Mouse (Mus musculus) embryo, embryonic 11 days (tissue): ENCODE data around the gene Itgb2.

ENCODE experiments used
- DNase-seq: peaks from one replicate; pipeline ENCODE4 v3.0.0-alpha.2; 2015

Gene Itgb2

DNA sequence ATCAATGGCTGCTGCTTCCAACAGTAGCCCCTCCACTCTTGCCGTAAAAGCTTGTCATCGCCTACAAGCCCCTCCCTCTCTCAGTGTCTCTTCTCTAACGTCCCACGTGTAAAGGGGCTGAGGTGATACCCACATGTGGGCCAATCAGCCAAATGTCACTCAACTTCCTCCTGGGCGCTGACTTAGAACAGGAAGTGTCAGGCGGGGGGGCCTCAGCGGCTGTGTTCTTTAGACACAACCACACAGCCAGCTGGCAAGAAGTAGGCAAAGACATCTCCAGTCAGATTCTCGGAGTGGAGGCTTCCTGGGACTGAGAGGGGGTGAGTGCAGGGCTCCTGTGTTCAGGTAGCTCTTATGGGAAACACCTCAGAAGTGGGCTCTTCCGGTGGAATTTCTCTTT is at the start of gene Itgb2:
Itgb2 (plus strand) TSS at position 113 of the 400 bp plus-strand sequence.
- no peak for DNase-seq

DNA sequence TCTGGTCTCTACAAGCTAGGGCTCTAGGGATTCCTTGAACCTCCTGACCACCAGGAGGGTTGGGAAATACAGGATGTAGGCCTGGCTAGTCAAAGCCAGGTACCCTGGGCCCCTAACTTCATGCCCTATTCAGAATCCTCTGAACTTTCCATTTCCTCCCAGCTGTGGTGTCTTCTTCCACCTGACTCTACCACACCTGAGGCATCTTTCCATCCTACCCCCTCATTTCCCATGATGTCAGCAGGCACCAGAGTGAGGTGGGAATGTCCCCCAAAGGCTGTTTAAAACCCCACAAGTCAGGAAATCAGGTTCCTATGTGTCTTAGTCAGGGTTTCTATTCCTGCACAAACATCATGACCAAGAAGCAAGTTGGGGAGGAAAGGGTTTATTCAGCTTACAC is 48.2 kb upstream of the Itgb2 start:
- DNase-seq, result no peak

DNA sequence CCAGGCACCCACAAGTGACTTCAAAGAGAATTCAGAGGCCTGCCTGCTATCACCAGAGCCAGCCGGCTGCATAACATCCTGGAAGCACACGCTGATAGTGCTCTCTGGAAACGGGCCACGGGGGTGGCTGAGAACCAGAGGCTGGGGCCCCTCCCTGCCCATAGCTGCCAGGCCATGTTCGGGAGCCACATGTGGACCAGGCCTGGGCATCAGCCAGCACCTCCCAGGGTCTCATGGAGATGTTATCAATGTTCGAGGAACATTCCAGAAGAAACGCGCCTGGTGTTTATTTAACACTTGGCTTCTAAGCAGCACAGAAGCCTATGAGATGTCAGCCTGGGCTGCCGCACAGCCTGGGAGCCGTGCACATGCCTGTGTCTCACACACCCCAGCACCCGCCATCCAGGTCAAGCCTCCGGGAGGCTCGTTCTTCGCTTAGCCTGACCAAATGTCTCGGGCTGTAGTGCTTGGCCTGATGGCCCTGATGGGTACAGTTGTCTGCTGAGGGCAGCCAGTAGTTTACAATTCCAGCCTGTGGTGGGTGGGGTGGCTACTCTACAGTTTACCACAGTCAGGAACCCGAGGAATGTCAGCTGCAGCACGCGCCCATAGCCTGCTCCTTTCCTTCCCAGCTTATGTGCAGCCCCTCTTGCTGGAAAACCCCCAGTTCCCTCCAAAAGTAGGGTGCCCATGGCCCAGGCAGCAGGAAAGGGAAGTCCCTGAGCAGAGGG is 45.7 kb upstream of the Itgb2 start:
- peak; percentile 32 for DNase-seq

DNA sequence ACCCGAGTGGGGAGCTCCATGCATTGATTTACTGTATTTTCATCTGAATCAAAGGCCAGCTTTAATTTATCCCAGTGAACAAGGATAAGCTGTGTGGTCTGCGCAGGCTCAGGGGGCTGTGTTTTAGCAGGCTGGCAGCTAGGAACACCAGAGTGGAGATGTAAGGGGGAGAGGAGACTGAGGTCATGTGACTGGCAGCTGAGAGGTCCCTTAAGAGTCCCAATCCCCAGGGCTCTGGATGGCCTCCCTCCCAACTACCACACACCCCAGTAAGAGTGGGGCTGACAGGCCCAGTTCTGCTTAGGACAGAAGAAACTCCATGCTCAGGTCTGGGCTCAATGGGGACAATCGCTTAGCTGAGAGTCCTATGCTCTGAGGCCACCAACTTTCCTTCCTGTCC is 44.3 kb upstream of the Itgb2 start:
- DNase-seq, result no peak

DNA sequence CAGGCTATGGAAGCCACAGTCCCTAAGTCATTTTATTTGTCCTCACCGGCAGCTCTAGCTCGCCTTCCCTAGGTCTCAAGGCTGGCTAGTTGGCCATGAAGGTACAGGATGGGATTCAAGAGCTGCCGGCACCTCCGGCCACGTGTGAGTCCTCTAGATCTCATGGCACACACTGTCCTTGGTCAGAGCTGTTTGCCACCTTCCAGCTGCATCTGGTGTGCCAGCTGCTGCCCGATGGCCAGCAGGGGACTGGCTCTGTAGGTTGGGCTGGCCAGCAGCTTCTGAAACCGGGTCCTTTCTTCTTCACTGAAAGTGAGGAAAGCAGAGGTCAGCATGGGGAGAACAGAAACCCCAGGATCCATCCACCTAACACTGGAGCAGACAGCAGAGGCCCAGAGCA is 41.9 kb upstream of the Itgb2 start:
- DNase-seq, result no peak

DNA sequence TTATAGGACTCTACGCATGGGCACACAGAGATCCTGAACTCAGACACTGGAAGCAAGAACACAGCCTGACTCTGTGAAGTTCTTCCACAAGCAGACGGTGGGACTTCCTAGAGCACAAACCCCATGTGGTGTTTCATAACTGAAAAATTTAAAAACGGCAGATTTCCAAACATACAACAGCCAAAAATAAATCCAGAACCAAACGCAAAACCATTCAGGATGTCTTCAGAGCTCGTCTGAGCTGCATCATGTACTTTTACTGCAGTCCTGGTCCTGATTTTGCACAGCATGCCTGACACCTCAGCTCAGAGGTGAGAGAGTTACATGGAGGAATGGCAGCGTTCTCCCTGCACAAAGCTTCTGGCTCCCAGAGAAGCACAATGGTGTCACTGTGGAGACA is 38.5 kb upstream of the Itgb2 start:
- DNase-seq, result no peak

DNA sequence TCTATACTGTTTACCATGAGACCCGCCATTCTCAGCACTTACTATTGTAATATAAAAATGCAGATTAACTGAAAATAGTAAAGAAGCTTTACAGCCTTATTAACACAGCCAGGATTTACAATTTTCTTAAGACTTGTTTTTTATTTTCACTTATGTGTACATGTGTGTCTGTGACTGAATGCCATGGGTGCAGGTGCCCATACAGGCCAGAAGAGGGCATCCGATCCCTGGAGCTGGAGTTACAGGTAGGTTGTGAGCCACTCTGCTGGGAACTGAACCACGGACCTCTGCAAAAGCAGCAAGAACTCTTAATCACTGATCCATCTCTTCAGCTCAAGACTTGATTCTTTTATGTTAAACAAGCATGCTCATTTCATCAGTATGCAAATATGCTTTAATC is 37.2 kb upstream of the Itgb2 start:
- no peak for DNase-seq

DNA sequence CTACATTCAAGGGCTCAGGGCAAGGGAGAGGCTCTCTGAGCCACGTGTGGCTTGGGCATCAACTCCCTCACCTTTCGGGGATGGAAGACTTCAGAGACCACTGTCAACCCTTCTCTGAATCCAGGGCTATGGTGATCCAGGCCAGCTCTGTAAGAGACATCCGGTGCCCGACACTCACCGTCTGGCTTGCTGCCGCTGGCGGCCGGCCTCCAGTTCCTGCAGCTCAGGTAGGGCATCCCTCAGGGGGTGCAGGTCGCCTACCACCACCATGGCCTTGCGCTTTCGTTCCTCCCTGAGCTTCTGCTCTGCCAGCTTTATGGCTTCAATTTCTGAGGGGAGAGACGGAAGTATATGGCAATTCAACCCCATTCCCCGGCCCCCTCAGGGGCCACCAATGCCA is 32.9 kb upstream of the Itgb2 start:
- DNase-seq, result no peak

DNA sequence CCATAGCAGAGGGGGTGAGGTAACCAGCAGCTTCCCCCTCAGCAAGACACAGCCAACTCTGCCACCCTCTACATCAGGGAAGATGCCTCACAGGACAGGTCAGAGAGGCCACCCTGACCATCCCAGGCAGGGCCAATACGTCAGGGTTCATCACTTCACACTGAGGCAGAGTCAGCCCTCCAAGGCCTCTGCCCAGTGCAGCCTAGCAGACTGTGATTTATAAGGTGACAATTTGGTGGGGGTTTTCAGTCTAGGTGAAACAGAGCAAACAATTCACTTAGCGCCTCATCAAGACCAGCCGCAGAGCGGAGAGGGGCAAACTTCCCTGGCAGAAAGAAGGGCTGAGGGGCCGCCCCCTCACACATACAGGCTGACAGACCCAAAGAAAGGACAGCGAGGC is 31.8 kb upstream of the Itgb2 start:
- no peak for DNase-seq

DNA sequence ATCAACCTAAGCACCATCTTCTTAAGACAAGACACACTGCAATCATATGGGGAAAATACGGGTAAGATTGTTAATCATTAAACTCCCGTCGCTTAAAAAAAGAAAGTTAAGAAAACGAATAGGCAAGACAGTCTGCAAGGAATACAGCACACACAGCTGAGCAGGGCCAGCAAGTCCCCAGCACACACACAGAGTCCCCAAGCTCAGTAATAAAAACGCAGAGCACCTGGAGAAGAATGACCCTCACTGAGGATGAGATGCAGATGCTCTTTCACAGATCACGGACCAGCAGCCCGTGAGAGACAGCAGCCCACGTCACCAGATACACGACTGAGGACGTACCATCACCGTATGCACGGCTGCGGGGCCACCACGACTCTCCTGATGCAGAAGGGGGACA is 29.4 kb upstream of the Itgb2 start:
- no peak for DNase-seq

DNA sequence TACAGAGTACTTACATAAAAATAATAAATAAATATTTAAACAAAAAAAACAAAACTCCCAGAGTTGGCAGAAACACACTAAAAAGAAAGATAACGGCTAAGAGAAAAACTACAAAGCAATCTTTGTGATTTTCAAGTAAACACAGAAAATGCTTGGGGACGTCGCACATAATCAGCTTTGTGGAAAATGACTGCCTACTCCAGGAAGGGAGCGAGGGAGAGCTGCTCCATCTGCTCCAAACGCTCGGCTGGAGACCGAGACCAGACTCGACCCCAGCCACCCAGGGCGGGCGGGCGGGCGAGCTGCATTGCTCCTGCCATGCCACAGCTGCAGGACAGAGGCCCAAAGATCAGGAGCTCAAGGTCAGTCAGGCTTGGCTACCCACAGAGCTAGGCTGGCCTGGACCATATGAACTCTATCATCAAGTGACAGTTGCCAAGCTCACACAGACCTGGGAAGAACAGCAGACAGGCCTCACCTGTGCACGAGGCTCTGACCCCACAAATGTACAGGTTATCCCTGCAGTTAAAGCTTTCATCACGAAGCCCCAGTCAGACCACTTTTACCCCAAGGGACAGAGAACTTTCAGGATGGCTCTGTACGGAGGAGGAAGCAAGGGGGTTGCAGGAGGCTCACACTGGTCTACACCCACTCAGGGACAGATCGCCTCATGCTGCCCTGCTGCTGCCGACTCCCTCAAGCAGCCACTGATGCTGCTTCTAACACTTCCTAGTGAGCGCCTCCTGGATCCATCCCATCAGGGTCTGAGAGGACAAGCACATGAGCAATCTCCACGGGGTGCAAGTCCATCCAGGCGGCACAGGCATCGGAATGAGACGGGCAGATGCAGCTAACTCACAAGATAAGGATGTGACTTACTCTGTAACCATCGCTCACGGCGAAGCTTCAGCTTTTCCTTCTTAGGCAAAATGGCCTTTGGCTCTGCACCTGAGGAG is 26.8 kb upstream of the Itgb2 start:
- no peak for DNase-seq

DNA sequence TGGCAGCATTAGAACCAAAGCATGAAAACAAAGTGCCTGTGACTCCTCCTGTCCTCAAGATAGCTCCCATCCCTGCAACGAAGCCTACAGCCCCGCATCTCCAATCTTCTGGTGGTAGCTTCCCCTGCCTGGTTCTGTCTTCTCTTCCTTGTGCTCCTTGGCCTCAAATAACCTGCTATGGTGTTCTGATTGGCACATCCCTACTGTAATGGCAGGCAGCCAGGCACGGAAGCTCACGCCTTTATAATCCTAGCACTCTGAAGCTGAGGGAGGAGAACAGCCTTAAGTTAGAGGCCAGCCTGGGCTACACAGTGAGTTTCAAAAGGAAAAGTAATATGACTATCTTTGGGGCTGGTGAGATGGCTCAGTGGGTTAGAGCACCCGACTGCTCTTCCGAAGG is 25.9 kb upstream of the Itgb2 start:
- DNase-seq, result no peak

DNA sequence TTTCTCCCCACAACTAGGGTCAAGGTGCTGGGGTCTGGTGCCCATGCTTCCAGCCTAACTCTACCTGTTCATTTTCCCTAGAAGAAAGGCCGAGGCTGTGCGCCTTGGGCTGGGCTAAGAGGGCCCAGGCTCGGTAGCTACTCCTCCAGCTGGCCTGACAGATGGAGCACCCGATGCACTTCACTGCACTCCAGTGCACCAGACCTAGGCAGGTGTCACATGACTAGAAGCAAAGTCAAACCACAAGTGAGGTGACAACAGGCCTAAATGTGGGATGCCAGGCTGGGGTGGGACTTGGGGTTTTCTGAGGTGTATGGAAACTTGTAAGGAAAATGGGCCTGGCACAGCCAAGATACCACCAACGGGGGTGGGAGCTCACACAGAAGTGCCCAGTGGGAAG is 23.5 kb upstream of the Itgb2 start:
- no peak for DNase-seq

DNA sequence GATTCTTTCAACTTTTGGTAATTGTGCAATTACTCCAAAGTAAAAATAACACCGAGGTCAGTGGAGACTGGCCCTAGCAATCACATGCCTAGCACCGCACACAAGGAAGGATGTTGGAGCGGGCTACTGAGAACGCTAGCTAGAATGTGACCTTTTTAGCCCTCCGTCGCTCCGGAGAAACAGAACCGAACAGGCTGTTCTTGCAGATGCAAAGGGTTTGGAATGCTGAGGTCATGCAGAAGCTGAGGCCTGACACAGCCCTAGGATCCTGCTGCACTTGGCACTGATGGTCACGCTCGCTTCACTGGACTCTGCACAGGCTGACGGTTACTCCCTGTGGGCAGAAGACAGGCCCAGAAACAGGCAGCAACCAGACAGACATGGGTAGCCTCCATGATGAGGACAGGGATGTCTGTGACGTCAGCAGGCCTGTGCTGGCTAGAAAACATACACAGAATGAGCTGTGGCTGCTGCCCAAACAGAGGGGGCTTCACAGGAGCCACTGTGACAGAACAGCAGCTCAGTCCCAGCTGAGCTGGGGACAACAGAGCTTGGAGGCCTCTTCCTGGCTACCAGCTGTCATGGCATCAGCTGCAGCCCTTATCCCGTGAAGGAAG is 23.0 kb upstream of the Itgb2 start:
- DNase-seq, result no peak

DNA sequence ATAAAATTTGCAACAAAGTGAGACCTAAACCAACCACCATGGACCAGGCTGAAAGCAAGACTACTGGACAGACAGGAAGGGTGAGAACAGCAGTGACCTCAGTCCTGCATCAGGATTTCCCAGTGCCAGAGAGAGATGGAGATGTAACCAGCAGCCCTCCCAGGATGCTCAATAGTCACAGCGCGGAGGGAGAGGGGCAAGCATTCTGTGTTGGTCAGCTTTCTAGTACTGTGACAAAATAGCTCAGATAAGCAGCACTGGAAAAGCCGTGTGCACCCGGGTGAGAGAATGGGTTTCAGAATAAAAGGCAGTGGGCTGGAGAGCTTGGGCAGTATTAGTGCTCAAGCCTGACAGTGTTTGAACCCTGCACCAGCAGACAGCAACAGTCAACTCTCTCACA is 22.3 kb upstream of the Itgb2 start:
- no peak for DNase-seq

DNA sequence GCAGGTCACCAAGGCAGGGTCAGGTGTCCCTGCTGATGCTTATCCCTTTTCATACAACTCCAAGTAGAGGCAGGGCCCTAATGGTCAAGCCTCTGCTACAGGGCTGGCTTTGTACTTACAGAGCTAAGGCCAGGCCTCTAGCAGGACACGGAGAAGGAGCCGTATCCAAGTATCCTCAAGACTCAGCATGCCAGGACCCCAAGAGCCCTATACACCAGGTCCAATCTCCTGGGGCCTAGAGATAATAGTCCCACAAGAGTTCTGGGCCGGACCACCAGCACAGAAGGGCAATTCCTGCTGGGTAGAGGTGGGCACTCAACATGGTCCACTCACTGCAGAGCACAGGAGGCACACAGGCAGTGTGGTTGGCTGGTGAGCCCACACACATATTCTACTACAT is 21.3 kb upstream of the Itgb2 start:
- no peak for DNase-seq

DNA sequence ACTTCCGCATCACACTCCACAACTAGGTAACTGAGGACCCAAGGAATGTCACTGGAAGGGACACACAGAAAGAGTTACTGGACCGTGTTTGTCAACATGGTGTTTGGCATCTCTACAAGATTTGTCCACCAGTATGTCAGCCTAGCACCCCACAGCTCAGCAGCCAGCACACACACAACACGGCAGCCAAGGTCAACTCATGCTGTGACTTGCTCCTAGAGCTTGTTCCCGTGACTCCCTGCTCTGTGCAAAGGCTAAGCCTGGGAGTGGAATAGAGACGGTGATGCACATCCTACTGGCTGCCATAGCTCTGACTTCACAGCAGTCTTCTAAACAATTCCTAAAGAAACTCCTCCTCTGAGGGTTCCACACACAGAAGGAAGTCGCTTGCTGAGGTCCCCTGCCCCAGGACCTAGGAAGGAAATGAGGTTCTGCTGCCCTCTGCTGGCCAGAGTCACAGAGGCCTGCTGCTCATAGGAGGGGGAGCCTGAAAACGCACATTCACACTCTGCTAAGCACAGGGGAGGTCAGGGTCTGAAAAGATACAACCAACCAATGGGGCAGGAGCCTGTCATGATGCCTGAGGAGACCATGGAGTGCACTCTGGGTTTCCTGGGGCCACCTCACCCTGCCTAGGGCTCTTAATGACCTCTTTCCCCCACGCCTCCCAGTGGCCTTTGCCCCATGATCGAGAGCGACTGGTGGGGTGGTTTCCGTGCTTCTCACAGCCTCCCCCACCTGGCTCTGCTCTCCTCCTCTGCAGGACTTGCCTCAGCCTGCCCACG is 20.5 kb upstream of the Itgb2 start:
- DNase-seq, result peak; percentile 89

DNA sequence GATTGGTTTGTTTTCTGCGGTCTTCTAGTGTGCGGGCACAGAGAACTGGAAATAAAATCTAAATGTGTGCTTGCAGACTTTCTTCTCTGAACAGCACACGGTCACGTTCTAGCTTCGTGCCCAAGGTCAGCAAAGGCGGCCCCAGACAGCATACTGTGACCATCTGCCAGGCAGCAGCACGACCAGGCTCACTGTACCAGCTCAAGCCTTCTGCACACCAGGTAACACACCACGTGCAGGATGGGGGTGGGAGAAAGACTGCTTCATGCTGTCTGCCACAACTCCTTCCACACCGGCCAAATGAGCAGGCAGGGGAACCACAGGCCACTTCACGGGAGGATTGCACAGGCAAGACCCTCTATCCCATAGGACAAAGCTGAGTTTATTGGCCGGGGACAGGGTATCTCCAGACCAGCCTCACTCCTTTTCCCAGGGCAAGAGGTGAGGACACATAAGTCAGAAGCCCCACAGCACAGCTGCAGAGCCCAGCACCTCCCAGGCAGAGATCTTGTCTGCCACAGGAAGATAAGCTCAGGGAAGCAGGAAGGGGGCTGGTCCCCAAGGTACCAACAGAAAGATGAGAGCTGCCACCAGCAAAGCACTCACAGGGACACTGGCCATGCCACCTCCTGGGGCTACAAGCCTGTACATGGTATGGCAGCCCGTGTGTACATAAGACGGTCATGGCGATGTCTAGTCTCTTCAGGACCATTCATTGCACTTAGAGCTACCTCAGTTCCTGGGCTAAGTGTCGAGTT is 19.6 kb upstream of the Itgb2 start:
- DNase-seq, result no peak

DNA sequence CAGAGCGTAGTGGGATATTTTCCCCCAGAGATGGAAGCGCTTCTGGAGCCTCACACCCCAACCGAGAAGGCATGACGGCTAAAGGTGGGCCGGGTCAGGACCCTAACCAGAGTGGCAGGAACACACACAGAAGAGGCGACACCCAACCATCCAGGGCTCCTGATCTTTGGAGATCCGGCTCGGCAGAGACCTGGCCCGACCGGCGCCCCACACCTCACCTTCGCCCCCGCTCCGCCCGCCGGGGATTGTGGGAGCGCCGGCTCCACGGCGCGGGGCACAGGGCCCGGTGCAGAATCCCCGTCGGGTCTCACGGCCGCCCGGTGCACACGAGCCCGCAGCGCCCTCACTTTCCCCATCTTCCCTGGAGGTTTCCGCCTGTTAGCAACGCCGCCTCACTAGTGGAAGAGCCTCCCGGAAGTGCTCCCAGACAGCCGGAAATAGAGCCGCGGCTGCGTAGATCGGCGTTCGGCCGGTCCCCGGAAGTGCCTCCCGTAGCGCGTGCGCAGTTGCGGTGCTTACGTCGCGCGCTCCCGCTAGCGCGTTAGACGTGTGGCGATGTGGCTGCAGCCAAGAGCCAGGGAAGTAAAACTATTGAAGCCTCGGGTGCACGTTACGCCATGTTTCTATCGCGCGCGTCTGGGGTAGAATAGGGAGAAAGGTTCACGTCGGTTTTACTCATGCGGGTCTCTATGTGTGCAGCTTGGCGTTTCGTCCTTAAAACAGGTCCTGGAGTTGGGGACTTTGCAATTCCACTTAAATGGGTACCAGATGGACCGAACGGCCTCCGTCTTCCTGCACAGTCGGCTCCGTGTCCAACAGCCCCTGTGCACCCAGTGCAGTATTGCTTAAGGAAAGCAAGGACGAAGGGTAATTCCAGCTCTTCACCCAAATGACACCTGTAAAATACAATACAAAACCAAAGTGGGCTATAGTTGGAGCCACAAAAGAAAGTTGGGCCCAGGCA is 14.4 kb upstream of the Itgb2 start, which contains the start of gene Fam207a:
Fam207a (minus strand) TSS at position 401 of the 964 bp plus-strand sequence.
- DNase-seq, result peak; percentile 97

DNA sequence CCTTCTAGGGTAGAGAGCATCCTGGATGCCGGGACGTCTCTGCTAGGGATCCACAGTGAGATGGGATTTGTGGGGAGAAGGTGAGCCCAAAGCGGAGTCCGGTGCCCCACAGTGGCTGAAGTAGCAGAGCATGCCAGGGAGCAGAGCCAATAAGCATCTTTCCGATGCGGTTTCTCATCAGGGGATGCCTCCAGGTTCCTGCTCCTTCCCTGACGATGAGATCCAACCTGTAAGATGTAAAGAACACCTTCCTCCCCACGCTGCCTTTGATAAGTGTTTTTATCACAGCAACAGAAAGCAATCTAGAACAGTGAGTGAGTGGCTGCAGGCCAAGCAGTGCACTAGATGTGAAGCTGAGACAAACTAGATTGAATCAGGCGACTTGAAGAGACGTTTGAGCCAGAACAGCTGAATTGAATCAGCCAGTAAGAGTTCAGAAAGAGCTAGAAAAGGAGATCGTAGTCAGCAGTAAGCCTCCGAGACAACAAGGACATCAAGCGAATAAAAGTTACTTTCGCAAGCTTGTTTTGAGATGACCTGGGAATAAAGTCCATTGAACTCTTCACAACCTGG is 13.6 kb upstream of the Itgb2 start:
- DNase-seq, result peak; percentile 22
